Mouse (Mus musculus): ENCODE measurements around the gene Ago3.

- TF ChIP-seq CTCF (IDR thresholded peaks at IDR 0.05; ENCODE audit: low read depth, low read length) = no peak
- TF ChIP-seq POLR2A (IDR thresholded peaks at IDR 0.05; ENCODE audit: extremely low read depth, insufficient read depth, low read length) = no peak
Observed at GRCm38 (mm10) chr4:126330295-126330694, 99.1 kb downstream of the Ago3 start.
